Mouse (Mus musculus) thymus, postnatal 10 days (tissue): Measurements from ENCODE around the gene Dph3.

ENCODE experiments used
- DNase-seq, 2 experiments: peaks; one replicate each; pipeline ENCODE4 v3.0.0; 2021; ENCODE audit warnings: low spot score in 2 of 2

Dph3 gene

DNA sequence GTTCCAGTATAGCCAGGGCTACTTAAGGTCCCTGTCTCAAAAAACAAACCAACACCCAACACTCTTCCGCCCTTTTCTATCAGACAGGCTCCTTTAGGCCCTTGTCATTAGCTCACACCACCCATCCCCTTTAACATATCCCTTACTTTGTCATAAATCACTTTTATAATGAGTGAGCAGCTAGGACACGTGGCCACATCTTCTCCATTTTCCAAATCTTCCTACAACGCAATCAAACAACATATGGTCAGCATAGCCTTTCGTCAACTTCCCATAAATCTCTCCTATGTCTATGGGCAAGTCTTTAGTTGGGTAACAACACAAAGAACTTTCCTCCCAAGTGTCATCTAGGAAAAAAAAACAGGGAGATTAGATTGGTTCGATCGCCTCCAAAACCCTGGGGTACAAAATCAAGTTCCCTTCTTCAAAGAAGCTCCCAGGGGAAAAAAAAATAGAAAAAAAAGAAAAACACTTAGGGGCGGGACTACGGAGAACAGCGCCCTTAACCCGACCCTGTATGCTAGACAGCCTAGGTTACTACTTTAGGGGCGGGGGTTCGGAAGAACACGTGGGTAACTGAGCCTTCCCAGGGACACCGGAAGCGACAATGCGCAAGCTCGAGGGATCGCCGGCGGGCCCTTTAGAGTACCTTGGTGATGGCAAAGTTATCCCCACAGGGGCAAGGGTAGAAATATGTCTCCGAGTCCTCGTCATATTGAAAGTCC is 606 bp downstream of the Dph3 start, which contains the start of gene Oxnad1:
TSS of gene Oxnad1 (plus strand) at position 614 of the 725 bp plus-strand sequence.
- DNase-seq, result peak; percentile 81 to 84

DNA sequence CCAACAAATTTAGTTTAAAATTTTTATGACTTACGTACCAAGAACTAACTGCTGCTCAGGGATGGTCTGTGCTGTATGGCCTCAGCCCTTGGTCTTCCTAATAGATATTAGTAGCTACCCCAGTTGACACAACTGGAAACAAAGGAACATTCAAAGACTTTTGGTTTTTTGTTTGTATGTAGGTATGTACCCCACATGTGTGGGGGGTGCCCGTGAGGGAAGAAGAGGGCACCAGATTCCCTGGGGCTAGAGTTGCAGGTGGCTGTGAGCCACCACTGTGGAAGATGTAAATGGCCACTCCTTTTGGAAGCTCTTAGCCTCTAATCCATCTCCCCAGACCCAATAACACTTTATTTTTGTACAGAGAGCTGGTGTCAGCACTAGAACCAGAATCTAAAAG is 2.1 kb downstream of the Dph3 start:
- no peak for DNase-seq

DNA sequence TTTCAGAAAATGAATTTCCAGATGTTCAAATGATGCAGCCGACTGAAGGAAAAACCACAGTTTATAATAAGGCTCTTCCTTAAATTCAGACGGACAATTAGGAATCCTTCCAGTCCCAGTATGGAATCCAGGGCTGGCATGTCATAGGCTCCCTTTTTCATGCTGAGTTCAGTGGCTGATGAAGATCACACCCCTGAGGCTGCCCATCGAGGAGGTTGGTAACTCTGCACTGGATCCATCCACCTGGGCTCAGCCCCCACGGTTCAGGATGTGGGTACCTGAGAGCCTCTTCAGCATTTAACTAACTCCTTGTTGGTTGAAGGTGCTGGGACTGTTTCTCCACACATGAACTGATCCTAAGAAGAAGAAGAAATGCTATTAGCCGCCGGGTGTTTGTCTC is 2.6 kb downstream of the Dph3 start:
- DNase-seq, result no peak

DNA sequence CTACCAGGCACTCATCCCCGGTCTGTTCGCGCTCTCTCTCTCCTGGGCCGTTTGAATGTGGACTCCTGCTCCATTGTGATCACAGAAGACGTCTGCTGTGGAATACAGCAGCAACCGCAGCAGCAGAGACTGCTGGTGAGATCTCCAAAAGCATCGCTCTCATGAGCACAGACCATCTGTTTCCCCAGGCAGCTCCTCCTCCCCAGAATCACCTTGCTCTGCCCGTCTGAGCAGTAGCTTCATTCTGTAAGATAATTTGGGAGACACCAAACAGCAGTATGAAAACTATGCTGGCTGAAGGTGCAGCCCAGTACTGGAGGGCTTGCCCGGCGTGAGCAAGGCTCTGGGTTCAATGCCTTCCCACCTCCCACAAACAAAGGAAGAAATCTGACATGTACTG is 4.5 kb downstream of the Dph3 start:
- no peak for DNase-seq

DNA sequence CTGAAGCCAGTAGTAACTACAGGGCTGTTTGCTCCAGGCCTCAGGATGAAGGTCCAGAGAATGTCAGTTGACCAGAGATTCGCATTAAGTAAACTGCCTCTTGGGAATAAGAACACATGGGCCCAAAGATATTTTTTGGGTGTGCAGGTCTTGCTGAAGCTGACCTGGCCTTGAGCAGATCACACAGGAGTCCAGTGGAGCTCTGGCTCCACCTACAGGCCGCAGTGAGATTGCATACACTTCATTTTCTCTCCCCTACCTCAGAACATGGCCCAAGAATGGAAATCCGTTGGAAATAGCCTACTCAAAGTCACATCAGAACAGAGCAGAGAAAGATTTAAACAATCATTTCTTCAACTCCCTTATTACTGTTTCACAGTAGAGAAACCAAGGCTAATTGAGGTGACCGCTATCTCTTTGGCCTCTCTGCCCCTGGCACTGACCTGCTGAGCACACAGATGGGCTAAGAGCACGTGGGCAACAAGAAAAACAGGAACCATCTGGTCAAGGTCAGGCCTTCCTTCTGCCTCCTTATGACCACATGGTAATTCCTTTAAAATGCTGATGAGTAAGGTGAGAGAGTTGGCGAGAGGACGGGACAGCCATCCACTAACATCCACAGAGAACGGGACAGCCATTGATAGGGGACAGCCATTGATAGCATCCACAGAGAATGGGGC is 8.5 kb downstream of the Dph3 start:
- DNase-seq, result peak in 1 of 2 experiments; percentile 19

DNA sequence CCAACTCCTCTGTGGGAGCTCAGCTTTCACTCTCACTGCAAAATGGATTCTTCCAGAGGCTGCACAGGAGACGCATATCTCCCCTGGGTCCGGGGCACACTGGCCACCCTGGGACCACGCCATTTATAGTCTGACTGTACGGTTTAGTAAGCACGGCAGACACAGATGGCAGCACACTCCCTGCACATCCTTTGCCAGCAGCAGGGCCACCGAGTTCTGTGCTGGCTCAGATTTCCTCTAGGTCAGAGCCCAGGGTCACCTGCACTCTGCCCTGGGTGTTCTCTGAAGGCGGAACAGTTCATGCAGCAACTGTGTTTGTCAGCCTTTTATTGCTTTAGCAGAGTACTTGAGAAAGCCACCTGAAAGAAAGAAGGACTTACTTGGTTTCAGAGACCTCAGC is 11.6 kb downstream of the Dph3 start:
- DNase-seq, result no peak

DNA sequence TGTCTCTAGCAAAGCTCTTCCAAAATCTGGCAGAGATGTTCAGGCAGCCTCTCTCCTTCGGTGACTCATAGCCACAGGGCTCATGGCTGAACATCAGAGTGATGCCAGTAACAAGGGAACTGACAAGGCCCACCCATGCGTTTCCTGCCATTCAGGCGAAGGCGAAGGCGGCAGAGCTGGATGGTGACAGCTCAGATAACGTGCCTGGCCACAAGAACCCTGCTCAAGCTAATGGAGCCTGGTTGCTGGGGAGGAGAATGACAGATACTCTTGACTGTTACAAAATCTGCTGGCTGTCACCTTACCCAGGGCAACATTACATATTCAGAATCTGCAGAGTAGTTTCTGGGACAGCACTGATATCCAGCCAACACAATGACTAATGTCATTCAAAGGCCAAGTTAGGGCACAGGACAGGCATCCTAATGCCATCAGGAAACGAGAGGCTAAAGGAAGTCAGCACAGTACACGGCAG is 12.3 kb downstream of the Dph3 start:
- DNase-seq, result no peak

DNA sequence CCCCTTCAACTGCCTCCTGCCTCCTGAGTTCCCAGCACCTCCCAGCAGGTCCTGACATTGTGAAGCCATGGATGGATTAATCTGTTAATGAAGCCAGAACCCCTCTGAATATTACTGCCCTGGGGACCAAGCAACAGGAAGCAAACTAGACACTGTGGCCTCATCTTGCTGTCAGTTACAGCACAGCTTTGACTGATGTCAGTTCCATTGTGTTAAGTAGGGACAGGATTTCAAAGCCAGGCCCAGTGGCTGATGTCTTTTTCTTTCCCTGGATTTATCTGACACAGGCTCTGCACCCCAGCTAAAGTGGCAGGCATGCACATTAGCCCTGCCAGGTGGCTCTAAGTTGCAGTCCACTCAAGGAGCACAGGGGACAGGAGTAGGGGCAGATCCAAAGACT is 12.7 kb downstream of the Dph3 start:
- DNase-seq, result no peak

DNA sequence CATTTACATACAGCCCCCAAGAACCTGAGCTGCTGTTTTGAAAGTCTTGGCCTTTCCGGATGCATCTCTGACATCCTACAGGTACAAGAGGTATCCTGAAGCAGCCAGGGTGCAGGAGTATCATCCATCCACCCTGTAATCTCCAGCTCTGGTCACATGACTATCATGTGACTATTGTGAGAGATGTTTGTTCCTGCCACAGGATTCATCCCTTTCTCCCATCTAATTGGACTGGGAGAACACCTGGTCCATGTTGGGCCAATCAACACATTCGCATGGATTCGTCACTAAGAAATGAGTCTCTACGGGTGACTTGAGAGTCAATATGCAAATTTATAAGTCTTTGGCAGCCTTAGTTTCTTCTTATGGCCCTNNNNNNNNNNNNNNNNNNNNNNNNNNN is 24.1 kb downstream of the Dph3 start:
- no peak for DNase-seq

DNA sequence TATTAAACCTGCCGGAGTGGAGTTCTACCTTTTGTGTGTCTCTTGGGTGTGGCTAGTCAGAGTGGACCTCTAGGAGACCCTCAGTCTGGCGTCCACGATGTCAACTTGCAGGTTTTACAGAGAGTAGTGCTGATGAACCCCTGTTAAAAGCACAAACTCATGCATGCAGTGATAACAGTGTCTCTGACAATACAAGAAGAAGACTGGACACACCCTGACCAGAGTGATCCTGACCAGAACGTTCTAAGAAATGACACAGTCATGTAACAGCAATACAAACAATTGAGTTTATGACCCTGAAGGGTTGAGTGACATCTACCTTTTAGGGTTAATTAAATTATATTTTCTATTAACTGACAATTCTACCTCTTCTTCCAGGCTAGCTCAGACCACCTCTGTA is 27.9 kb downstream of the Dph3 start:
- no peak for DNase-seq

DNA sequence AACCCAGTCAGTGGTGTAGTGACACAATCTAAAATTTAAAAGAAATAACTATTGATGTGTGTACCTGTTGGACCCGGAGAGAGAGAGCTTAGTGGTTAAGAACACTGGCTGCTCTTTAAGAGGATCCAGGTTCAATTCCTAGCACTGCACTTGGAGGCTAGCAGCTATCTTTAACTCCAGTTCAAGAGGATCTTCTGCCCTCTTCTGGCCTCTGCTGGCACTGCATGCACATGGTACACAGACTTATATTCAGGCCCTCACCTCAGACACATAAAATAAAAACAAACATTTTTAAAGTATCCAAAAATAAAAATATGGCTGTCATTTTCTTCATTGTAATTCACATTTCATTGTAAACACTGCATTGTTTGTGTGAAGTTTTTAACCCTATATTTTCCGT is 28.9 kb downstream of the Dph3 start:
- peak; percentile 6 to 52 for DNase-seq

DNA sequence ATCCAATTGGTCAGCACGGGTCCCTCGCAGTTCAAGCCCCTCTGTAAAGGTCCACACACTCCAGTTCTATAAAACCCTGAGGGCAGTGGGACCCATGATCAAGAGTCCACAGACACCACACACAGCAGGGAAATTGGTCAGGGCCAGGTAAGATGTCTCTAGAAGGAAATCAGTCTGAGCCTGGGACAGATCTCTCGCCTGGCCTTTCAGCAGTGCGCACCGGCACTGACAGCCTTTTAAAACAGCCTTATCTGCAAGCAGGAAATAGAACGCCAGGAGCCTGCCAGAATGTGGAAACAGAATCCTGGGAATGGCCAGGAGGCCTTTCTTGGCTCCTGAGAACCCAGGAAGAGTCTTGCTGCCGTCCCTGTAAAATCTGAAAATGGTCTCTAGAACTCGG is 29.7 kb downstream of the Dph3 start:
- DNase-seq, result no peak

DNA sequence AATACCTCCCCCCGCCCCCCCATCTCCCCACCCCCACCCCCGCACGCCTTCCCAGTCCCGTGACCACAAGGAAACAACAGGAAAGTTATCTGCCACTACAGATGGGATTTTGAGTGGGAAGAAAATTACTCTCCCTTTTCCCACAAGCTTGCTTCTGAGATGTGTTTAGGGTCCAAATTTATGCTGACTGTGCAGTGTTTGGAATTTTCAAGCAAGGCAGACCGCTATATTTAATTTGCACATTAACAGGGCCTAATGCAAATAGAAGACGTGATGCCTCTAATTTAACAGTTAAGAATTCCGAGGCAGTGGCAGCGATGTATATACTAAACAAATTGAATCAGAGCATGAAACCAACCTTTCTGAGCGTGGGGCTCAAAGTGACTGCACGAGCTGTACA is 30.7 kb downstream of the Dph3 start:
- no peak for DNase-seq

DNA sequence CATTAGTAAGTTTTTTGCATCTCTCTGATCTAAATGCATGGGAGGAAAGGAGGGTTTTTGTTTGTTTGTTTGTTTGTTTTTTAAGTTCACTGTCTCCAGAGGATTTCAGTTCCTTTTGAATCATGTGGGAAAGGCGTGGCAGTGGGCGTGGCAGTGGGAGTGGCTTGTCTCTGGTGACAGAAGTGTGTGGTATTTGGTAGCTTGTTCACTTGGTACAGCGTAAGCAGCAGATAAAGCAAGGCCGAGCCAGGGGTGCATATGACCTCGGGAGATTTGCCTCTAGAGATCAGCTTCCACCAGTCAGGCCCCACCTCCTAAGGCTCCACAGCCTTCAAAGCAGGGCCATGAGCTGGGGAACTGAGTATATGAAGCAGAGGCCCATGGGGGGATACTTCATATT is 31.6 kb downstream of the Dph3 start:
- no peak for DNase-seq

DNA sequence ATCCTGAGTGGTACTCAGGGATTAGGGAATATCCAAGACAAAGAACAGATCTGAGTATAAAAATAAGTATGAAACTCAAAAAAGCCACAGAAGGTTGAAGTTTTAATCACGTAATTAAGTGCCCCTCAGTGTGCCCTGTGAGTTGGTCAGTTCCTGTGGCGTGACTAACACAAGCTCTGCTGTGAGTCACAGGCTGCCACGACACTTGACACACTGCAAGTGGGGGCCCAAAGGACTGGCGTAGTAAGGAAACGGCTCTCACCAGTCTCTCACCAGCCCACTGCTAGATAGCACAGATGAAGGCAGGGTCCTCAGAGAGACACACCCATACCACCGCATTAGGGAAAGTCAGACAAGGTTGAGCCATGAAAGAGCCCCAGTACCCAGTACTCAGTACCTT is 35.4 kb downstream of the Dph3 start:
- DNase-seq, result no peak

DNA sequence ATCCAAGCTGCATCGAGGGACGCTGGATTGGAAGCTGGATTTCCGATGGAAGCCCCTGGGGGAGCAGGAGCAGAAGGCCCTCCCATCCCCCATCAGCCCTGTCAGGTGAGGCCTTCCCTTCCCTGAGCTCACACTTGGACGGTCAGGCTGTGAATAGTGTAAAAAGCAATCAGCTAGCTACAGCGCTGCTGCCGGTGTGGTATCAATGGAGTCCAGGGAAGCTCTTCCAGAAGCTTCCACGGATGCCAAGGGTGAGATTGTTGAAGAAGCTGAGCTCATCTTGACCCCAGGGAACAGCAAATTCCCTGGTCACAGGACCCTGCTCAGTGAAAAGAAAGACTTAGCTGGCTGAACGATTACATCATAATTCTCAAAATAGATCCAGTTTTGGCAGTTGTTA is 39.2 kb downstream of the Dph3 start:
- DNase-seq, result no peak

DNA sequence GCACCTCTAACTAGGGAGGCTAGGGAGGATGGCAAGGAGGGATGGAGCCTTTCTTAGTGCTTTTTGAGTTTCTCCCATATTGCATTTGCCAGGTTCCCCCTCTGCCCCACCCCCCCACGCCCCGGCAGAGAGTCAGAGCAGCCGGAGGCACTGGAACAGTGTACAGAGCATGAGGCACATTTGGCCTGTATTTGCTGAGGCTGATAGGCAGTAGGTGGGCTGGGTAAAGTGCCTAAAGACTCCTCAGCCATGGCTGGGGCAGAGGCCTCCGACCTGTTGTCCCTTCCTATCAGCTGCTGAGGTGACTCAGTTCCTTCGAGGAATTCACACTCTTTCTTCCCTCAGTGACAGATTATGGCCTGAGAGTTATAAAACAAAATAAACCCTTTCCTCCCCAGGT is 43.4 kb downstream of the Dph3 start:
- no peak for DNase-seq

DNA sequence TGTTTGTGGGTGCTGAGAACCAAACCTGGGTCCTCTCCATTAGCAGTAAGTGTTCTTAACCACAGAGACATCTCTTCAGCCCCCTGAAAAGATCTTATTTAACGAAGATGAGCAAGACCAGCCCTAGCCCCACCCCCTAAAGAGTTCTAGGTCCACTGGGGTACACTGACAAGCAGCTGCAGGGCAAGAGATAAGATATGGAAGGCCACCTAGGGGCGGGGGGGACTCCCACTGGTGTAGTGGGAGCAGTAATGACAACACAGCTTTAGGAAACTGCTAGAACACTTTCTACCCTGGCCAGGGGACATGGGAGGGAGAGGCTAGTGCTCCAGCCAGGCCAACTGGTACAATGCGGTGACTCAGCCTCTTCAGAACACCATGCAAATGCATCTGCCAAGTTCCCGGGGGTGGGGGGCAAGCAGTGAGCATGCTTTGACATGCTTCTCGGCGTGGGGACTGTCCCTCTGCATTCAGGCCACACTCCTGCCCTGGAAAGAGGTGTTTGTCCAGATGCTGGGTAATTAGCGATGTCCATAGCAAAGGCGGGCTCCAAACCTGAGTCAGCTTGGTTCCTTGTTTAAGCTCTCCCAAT is 47.8 kb downstream of the Dph3 start:
- DNase-seq, result no peak

DNA sequence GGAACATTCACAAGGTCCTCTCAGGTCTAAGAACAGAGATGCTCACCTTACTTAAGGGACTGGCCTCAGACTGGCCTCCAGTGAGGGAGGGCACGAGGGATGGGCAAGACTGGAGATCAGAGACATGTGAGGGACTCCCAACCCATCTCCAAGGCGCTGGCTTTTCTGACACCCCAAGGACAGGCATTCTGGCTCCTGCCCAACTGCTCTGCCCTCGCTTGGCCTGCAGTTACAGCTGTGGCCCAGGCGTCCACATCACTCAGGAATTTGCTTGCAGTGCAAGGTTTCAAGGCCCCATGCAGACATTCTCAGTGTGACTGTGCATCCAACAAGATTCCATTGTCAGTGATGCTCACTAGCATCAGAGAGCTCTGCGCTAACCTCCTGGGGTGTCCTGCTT is 49.0 kb downstream of the Dph3 start:
- no peak for DNase-seq

DNA sequence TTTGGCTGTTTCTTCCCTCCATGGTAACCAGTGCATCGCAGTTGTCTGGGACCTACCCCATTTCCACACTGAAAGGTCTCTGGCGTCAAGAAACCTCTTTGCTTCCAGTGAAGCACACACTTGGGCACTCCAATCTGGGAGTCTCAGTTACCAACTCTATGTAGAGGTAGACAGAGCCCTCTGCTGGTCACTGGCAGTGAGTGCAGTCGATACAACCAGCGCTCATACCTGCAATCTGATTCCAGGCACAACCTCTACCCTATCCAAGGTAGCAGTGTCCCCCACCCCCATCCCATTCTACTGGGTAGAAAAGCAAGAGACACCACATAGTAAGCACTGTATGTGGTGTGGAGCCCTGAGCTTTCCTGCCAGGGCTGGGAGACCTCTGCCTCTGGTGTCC is 53.0 kb downstream of the Dph3 start:
- peak; percentile 11 to 56 for DNase-seq
